Mouse (Mus musculus) lung, embryonic 15.5 days (tissue): ENCODE measurements around the gene Unk. TPM values are rescaled to one million over a fixed set of nuclear protein-coding genes. Genes with fewer than 3 reads are reported as not detected.
A peak's percentile ranks its signal among the peaks of the same experiment; 100 is the strongest.
"Not testable (repeated sequence)": the region's sequence is repeated elsewhere in the genome, so short reads cannot be mapped to it uniquely, and the experiment has no call there.

Experiments
- ATAC-seq: fragments of 200-750 bp; cut with Nextera tagmentation; 2 replicates; pipeline ENCODE4 v1.8.0; 2017; ENCODE audit warnings: moderate number of reproducible peaks, borderline replicate concordance; ENCODE audit not compliant: low FRiP score, low TSS enrichment; ENCODE audit errors: extremely low read depth
- H3K27ac ChIP-seq: fragments of 300-500 bp; sonication (generic); 2 replicates; pipeline ENCODE4 v1.5.1; 2015; ENCODE audit warnings: moderate library complexity, mild to moderate bottlenecking, inconsistent platforms
- H3K27me3 ChIP-seq: fragments of 300-500 bp; sonication (generic); 2 replicates; pipeline ENCODE4 v1.6.1; 2015; ENCODE audit warnings: inconsistent platforms
- H3K36me3 ChIP-seq: fragments of 300-500 bp; sonication (generic); 2 replicates; pipeline ENCODE4 v1.6.1; 2015; ENCODE audit warnings: inconsistent platforms
- H3K4me1 ChIP-seq: fragments of 300-500 bp; sonication (generic); 2 replicates; pipeline ENCODE4 v1.6.1; 2015; ENCODE audit warnings: inconsistent platforms
- H3K4me2 ChIP-seq: fragments of 300-500 bp; sonication (generic); 2 replicates; pipeline ENCODE4 v1.6.1; 2015; ENCODE audit warnings: inconsistent platforms, mild to moderate bottlenecking, moderate library complexity
- H3K4me3 ChIP-seq: fragments of 300-500 bp; sonication (generic); 2 replicates; pipeline ENCODE4 v1.5.1; 2015; ENCODE audit warnings: mild to moderate bottlenecking, inconsistent platforms
- H3K9ac ChIP-seq: fragments of 300-500 bp; sonication (generic); 2 replicates; pipeline ENCODE4 v1.6.1; 2015; ENCODE audit warnings: inconsistent platforms
- H3K9me3 ChIP-seq: fragments of 300-500 bp; sonication (generic); 2 replicates; pipeline ENCODE4 v1.6.1; 2016; ENCODE audit warnings: inconsistent platforms
- WGBS: fragments of 180-500 bp; shearing (Covaris S2); methylation state at CpG from one replicate; pipeline ENCODE4 v1.1.7; 2015; 5-methylcytosine and 5-hydroxymethylcytosine counted together
- polyA plus RNA-seq: library from polyadenylated mRNA; unstranded; fragments of >200 nt; fragmentation: Nextera tagmentation; extraction: Ambion mirVana; gene quantifications from 2 replicates; pipeline ENCODE4 v1.2.1, GENCODE M21; 2015

Gene Unk
- polyA plus RNA-seq, 1 experiment from 2014 or later, result 37.7 TPM

GRCm38 (mm10) chr11:116087194-116088130, 57.3 kb downstream of the Unk start:
- H3K9me3 ChIP-seq, result no peaks in the 10 kb centered on the region
- 3% methylated on average over 31 of the region's 31 CpGs for WGBS

GRCm38 (mm10) chr11:116088188-116088587, 58.1 kb downstream of the Unk start:
- H3K27ac ChIP-seq, result no peak overlapping the region
- no peak overlapping the region for H3K4me3 ChIP-seq

More at GRCm38 (mm10) chr11:116087194-116088130, 57.3 kb downstream of the Unk start:
- peaks cover 18% of the 10 kb centered on the region for H3K4me1 ChIP-seq
- peak overlapping the region; percentile 32; the same call in 1 of the 2 replicates for H3K9ac ChIP-seq
- peaks cover 11% of the 10 kb centered on the region for H3K36me3 ChIP-seq
- H3K27me3 ChIP-seq, result no peaks in the 10 kb centered on the region
- peak; percentile 78 for ATAC-seq
- peak overlapping the region; percentile 51 for H3K4me3 ChIP-seq
- H3K27ac ChIP-seq, result peak overlapping the region; percentile 79
- peak overlapping the region; percentile 58 for H3K4me2 ChIP-seq

DNA sequence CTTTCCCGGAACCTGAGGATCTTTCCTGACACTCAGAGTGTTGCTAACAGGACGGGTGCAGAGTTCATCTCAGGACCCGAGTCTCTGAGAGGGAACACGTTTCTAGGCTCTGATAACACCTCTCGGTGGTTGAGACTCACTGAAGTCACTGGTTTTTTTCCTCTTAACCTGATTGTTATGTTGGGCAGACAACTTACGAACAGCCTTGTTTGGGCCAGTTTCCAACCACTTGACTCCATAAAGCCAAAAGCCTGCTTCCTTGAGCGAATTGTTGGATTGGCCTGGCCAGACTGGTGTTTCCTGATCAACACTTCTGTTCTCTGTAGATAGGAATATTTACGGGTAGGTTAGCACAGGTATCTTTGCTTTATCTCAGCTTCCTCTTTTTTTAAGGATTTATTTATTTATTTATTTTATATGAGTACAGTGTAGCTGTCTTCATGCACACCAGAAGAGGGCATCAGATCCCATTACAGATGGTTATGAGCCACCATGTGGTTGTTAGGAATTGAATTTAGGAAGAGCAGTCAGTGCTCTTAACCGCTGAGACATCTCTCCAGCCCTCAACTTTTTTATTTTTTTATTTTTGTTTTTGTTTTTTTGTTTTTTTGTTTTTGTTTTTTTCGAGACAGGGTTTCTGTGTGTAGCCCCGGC, 58.7 kb downstream of the Unk start:
- H3K27ac ChIP-seq, result no peak overlapping the region
- H3K9ac ChIP-seq, result no peak overlapping the region
- H3K4me3 ChIP-seq, result no peak overlapping the region
- no peaks in the 10 kb centered on the region for H3K36me3 ChIP-seq
- ATAC-seq, result no peak
- no peak overlapping the region for H3K4me2 ChIP-seq
- WGBS, result 64% methylated on average over 11 of the region's 11 CpGs
- H3K4me1 ChIP-seq, result peaks cover 22% of the 10 kb centered on the region
- no peaks in the 10 kb centered on the region for H3K27me3 ChIP-seq
- H3K9me3 ChIP-seq, result no peaks in the 10 kb centered on the region

More at GRCm38 (mm10) chr11:116088188-116088587, 58.1 kb downstream of the Unk start:
- 74% methylated on average over 8 of the region's 8 CpGs for WGBS
- ATAC-seq, result no peak
- Histone ChIP-seq H3K9me3 (no peaks in the 10 kb centered on the region), H3K4me2 (peak overlapping the region; percentile 58), H3K4me1 (peaks cover 18% of the 10 kb centered on the region), H3K36me3 (peaks cover 6% of the 10 kb centered on the region), H3K27me3 (no peaks in the 10 kb centered on the region), H3K9ac (no peak overlapping the region)

- no peaks in the 10 kb centered on the region for H3K9me3 ChIP-seq
- H3K9ac ChIP-seq, result no peak overlapping the region
- peaks cover 26% of the 10 kb centered on the region for H3K4me1 ChIP-seq
- ATAC-seq, result no peak
- no peak overlapping the region for H3K4me3 ChIP-seq
- no peaks in the 10 kb centered on the region for H3K27me3 ChIP-seq
- H3K4me2 ChIP-seq, result no peak overlapping the region
- H3K36me3 ChIP-seq, result no peaks in the 10 kb centered on the region
- no peak overlapping the region for H3K27ac ChIP-seq
- 83% methylated on average over 6 of the region's 6 CpGs for WGBS
These were observed 59.4 kb downstream of the Unk start for GRCm38 (mm10) chr11:116089545-116089944.

DNA sequence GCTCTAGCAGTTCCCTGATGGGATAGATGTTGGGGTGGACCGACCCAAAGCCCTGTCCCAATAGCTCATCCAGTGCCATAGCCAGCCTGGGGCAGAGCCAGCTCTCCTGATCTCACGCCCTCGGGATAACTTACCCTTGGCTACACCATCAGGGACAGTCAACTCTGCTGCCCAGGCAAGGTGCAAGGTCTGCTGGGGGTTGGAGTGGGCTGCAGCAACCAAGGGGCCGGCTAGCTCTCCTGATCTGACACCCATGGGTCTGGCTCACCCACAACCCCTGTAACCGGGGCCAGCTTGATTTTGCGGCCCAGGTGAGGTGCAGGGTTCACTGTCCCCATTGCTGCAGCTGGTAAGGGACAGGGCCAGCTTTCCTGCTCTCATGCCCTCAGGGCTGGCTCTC, 61.5 kb downstream of the Unk start:
- ATAC-seq, result no peak
- 84% methylated on average over 6 of the region's 6 CpGs for WGBS

GRCm38 (mm10) chr11:116092959-116093358, 62.8 kb downstream of the Unk start:
- H3K9ac ChIP-seq, H3K4me2 ChIP-seq, H3K4me3 ChIP-seq, H3K9me3 ChIP-seq, H3K27me3 ChIP-seq, H3K36me3 ChIP-seq, H3K4me1 ChIP-seq, ATAC-seq, H3K27ac ChIP-seq: not testable (repeated sequence)
- WGBS, result 92% methylated on average over 6 of the region's 6 CpGs

More for the DNA sequence above, 61.5 kb downstream of the Unk start:
- H3K27ac ChIP-seq, result no peak overlapping the region
- H3K9me3 ChIP-seq, result no peaks in the 10 kb centered on the region
- no peaks in the 10 kb centered on the region for H3K27me3 ChIP-seq
- no peak overlapping the region for H3K9ac ChIP-seq
- no peaks in the 10 kb centered on the region for H3K36me3 ChIP-seq
- H3K4me1 ChIP-seq, result peaks cover 15% of the 10 kb centered on the region
- no peak overlapping the region for H3K4me2 ChIP-seq
- no peak overlapping the region for H3K4me3 ChIP-seq

DNA sequence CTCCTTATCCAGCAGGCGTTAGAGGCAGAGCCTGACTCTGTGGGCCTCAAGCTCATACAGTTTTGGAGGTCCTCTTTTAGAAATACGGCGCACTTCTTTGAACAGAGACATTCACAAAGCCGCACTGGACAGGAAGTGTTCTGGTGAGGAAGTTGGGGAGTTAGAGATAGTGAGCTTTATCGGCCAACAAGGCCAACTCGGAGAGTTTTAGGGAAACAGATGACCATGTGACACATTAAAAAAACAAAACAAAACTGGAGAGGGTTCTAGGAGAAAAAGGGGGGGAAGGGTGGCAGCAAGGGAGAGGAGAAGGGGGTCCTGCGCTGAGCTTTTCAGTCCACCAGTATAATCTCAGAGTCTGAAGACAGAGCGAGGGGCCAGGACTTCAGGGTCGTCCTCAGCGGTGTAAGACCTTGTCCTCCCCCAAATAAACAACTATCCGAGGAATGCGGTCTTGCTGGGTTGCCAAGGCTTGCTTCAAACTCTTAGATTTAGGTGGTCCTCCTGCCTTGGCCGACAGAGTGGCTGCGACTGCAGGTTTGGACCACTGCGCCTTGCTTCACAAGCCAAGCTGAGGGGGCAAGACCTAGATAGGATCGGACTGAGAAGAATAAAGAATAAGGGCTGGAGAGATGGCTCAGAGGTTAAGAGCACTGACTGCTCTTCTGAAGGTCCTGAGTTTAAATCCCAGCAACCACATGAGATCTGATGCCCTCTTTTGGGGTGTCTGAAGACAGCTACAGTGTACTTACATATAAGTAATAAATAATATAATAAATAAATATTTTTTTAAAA, 63.8 kb downstream of the Unk start:
- Histone ChIP-seq H3K27ac (peak overlapping the region; percentile 58; the same call in 1 of the 2 replicates), H3K9ac (no peak overlapping the region), H3K36me3 (no peaks in the 10 kb centered on the region), H3K9me3 (no peaks in the 10 kb centered on the region), H3K4me1 (peaks cover 12% of the 10 kb centered on the region), H3K4me2 (no peak overlapping the region), H3K4me3 (no peak overlapping the region), H3K27me3 (no peaks in the 10 kb centered on the region)
- 31% methylated on average over 16 of the region's 16 CpGs for WGBS
- no peak for ATAC-seq

DNA sequence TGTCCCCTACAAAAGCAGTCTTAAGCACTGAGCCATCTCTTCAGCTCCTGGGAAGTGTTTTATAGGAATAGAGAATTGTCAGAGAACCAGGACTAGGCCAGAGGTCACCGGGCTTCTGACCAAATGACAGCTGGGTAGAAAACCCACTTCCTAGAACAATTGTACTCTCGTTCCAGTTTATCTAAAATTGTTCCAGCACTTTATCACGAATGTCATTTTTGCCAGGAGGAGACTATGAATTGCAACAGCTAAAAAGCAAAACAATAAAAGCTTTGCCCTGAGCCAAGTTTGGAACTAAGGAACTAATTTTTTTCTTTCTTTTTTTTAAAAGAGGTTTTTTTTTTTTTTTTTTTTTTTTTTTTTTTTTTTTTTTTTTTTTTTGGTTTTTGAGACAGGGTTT, 65.5 kb downstream of the Unk start:
- H3K27me3 ChIP-seq, result no peaks in the 10 kb centered on the region
- H3K9ac ChIP-seq, result no peak overlapping the region
- H3K36me3 ChIP-seq, result no peaks in the 10 kb centered on the region
- no peak overlapping the region for H3K4me2 ChIP-seq
- WGBS, result 43% methylated on average over 3 of the region's 3 CpGs
- H3K4me1 ChIP-seq, result peaks cover 21% of the 10 kb centered on the region
- no peak overlapping the region for H3K27ac ChIP-seq
- no peaks in the 10 kb centered on the region for H3K9me3 ChIP-seq
- no peak for ATAC-seq
- no peak overlapping the region for H3K4me3 ChIP-seq

DNA sequence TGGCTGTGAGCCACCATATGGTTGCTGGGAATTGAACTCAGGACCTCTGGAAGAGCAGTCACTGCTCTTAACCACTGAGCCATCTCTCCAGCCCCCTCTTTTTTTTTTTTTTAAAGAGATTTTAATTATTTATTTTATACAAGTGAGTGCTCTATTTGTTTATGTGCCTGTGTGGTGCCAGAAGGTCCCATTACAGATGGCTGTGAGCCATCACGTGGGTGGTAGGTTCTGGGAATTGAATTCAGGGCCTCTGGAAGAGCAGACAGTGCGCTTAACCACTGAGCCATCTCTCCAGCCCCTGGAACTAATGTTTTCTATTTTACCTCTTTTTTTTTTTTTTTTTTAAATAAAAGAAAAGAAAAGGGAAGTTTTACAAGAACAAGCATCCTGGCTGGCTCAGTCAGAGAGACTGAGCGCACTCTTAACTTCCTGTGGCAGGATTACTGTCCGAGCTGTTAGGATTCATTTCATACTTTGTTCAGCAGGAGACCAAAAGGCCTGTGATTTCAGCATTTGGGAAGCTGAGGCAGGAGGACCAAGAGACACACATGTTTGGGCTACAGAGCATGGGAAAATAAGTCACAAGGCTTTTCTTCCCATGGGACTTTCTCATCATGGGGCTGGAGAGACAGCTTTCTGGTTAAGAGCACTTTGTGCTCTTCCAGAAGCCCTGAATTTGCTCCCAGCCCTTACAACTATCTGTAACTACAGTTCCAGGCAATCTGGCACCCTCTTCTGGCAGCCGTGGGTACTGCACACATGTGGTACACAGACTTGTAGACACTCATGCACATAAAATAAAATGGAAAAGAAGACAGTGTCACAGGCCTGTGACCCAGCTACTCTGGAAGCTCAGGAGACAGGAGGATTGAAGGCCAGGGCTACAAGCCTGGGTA, 66.3 kb downstream of the Unk start:
- H3K9ac ChIP-seq, result no peak overlapping the region
- H3K4me1 ChIP-seq, result peaks cover 29% of the 10 kb centered on the region
- no peak overlapping the region for H3K4me2 ChIP-seq
- 82% methylated on average over 5 of the region's 5 CpGs for WGBS
- H3K4me3 ChIP-seq, result no peak overlapping the region
- no peaks in the 10 kb centered on the region for H3K36me3 ChIP-seq
- no peaks in the 10 kb centered on the region for H3K9me3 ChIP-seq
- no peaks in the 10 kb centered on the region for H3K27me3 ChIP-seq
- no peak overlapping the region for H3K27ac ChIP-seq
- no peak for ATAC-seq

DNA sequence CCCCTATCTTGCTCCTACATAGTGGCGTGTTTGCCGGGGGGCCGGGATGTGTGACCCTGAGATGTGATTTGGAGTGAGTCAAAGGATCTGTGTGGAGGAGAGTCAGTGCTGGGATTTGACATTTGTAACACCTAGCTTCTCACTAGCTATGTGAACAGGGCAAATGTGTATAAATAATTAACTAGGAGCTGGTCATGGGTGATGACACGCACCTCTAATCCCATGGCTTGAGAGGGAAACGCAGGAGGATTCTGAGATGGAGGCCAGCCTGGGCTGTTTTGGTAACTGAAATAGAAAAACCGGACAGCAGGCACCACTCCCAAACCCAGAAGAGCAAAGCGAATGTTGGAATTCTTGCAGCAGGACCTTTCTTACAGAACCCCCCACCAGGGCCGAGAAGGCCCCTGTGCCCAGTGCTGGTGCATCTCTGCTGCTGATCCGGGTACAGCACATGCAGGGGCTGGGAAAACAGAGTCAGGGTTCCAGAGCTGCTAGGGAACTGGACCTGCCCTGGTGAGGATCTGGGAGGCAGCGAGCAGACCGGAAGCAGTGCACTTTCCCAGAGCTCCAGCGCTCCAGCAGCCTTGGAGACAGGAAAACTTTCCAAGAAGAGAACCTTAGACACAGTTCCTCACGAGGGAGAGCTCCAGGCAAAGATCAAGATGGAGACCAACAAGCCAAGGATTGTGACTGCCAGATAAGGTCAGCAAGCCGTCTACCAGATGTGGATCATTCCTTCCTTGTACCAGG, 68.8 kb downstream of the Unk start:
- Histone ChIP-seq H3K27ac (peak overlapping the region; percentile 14; the same call in 1 of the 2 replicates), H3K9me3 (no peaks in the 10 kb centered on the region), H3K4me2 (no peak overlapping the region), H3K27me3 (no peaks in the 10 kb centered on the region), H3K4me3 (no peak overlapping the region), H3K36me3 (no peaks in the 10 kb centered on the region), H3K4me1 (peaks cover 47% of the 10 kb centered on the region), H3K9ac (no peak overlapping the region)
- no peak for ATAC-seq
- 60% methylated on average over 14 of the region's 14 CpGs for WGBS
